Mouse (Mus musculus) forebrain, postnatal 0 days (tissue): ENCODE measurements around the gene Cacng4. TPM values are rescaled to one million over a fixed set of nuclear protein-coding genes. Genes with fewer than 3 reads are reported as not detected.

Experiments
- ATAC-seq: fragments of 200-750 bp; cut with Nextera tagmentation; 2 replicates; pipeline ENCODE4 v1.8.0; 2017; ENCODE audit warnings: mild to moderate bottlenecking, moderate library complexity
- DNase-seq: peaks from one replicate; pipeline ENCODE4 v3.0.0-alpha.2; 2015
- H3K27ac ChIP-seq: fragments of 300-500 bp; sonication (generic); 2 replicates; pipeline ENCODE4 v1.5.1; 2014; ENCODE audit warnings: low read depth, mild to moderate bottlenecking, antibody characterized with exemption, low read length, moderate library complexity, mixed read lengths
- H3K27me3 ChIP-seq: fragments of 300-500 bp; sonication (generic); 2 replicates; pipeline ENCODE4 v1.6.1; 2014; ENCODE audit warnings: mild to moderate bottlenecking, low read length, mixed read lengths; ENCODE audit not compliant: insufficient read depth
- H3K36me3 ChIP-seq: fragments of 300-500 bp; sonication (generic); 2 replicates; pipeline ENCODE4 v1.6.1; 2014; ENCODE audit warnings: mild to moderate bottlenecking, moderate library complexity; ENCODE audit not compliant: insufficient read depth
- H3K4me1 ChIP-seq: fragments of 300-500 bp; sonication (generic); 2 replicates; pipeline ENCODE4 v1.6.1; 2014; ENCODE audit warnings: antibody characterized with exemption; ENCODE audit not compliant: insufficient read depth
- H3K4me2 ChIP-seq: fragments of 300-500 bp; sonication (generic); 2 replicates; pipeline ENCODE4 v1.6.1; 2014; ENCODE audit warnings: low read depth, mild to moderate bottlenecking, moderate library complexity
- H3K4me3 ChIP-seq: fragments of 300-500 bp; sonication (generic); 2 replicates; pipeline ENCODE4 v1.5.1; 2014; ENCODE audit warnings: low read depth, low read length, mixed read lengths
- H3K9ac ChIP-seq: fragments of 300-500 bp; sonication (generic); 2 replicates; pipeline ENCODE4 v1.6.1; 2014; ENCODE audit warnings: mild to moderate bottlenecking
- H3K9me3 ChIP-seq: fragments of 300-500 bp; sonication (generic); 2 replicates; pipeline ENCODE4 v1.6.1; 2016; ENCODE audit warnings: low read length
- CTCF ChIP-seq: sonication (generic); IDR thresholded peaks from 2 replicates; pipeline ENCODE4 v1.5.1; 2016; ENCODE audit warnings: antibody characterized with exemption, control low read depth, low read depth
- WGBS: fragments of 180-500 bp; shearing (Covaris S2); extraction: QIAGEN DNeasy Blood & Tissue Kit; methylation state at CpG from one replicate; pipeline ENCODE4 v1.1.7; 2014; 5-methylcytosine and 5-hydroxymethylcytosine counted together
- polyA plus RNA-seq: library from polyadenylated mRNA; unstranded; fragments of >200 nt; fragmentation: Nextera tagmentation; extraction: Ambion mirVana; gene quantifications from 2 replicates; pipeline ENCODE4 v1.2.1, GENCODE M21; 2015
- total RNA-seq: library from RNA; depleted of rRNA; stranded (reverse); fragments of >200 nt; gene quantifications from 2 replicates; pipeline ENCODE4 v1.2.3, GENCODE M21; 2014; rRNA removed

The Cacng4 gene
- total RNA-seq (80.9 and 91.7 TPM in 2 replicates), polyA plus RNA-seq (44.6 and 57.7 TPM in 2 replicates)

DNA sequence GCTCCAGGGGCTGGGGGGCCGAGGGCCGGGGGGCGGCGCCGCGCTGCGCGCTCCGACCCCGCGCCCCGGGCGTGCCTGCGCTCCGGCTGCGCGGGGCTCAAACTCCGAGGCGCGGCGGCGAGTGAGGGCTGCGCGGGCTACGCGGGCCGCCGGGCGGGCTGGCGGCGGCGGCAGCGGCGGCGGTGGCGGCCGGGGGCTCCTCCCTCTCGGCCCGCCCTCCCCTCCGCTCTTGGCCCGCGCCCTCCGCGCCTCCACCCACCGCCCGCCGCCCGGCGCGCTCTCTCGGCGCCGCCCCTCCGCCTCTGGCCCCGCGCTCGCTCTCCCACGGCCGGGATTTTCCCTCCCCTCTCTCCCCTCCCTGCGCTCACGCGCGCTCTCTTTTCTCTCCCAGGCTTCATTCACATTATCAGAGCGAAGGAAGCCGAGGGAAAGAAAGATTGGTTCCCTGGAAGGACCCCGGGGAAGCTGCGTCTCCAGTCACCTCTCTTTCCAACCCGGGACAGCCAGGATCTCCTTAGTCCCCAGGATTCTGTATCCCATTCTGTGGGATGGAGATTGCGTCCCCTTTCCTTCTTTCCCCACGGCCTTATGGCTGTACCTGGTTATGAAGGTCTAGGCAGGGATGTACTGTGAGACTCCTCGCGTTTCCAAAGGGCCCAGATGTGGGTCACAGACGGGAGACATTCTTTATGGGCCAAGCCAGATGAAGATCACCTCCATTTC, at the start of gene Cacng4:
Gene Cacng4 (minus strand): TSS at position 11 of the 723 bp plus-strand sequence.
- Histone ChIP-seq H3K4me1 (peaks cover 11% of the 10 kb centered on the region), H3K4me3 (peak within 1 kb of the TSS; percentile 84), H3K9ac (peak within 1 kb of the TSS; percentile 94), H3K36me3 (peaks cover 2% of the 10 kb centered on the region), H3K27ac (peak within 1 kb of the TSS; percentile 97), H3K4me2 (peak within 1 kb of the TSS; percentile 83), H3K27me3 (no peaks in the 10 kb centered on the region), H3K9me3 (no peaks in the 10 kb centered on the region)
- no peak for TF ChIP-seq CTCF
- WGBS = under 1% methylated on average over 25 of the region's 73 CpGs
- DNase-seq (peak; percentile 85), ATAC-seq (peak; percentile 65)

DNA sequence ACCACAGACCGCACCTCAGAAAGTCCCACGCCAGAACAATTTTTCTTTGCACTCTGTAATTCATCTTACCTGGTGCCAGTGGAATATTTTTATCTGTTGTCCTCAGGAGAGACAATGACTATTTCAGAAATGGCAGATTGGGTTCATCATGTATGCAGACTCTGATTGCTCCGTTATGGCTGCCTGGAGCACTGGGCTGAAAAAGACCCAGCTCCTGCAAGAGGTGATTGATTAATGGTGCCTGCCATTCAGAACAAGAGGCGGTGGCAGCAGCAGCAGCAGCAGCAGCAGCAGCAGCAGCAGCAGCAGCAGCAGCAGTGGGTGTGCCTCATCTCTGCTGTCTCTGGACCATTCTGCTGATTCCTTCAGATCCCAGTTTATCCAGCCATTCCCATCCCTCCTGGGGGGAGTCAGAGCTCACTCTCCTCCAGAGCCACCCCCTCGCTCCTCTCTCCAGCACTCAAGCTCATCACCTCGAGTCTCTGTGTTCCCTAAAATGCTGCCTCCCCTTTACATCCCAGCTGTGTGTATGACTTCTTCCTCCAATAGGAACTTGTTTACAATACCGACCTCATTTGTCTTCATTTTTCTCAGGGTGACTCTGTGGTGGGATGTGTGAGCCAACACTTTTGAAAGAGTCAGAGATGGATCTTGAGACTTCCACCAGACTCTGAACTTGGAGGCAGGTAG, 39.1 kb upstream of the Cacng4 start:
- H3K36me3 ChIP-seq = no peaks in the 10 kb centered on the region
- H3K27me3 ChIP-seq = no peaks in the 10 kb centered on the region
- WGBS = 59% methylated on average over 7 of the region's 7 CpGs
- no peak overlapping the region for H3K4me2 ChIP-seq
- H3K4me1 ChIP-seq = no peaks in the 10 kb centered on the region
- no peaks in the 10 kb centered on the region for H3K9me3 ChIP-seq
- H3K4me3 ChIP-seq = no peak overlapping the region
- ATAC-seq (no peak), DNase-seq (no peak)
- H3K27ac ChIP-seq = no peak overlapping the region
- no peak for TF ChIP-seq CTCF
- H3K9ac ChIP-seq = no peak overlapping the region

DNA sequence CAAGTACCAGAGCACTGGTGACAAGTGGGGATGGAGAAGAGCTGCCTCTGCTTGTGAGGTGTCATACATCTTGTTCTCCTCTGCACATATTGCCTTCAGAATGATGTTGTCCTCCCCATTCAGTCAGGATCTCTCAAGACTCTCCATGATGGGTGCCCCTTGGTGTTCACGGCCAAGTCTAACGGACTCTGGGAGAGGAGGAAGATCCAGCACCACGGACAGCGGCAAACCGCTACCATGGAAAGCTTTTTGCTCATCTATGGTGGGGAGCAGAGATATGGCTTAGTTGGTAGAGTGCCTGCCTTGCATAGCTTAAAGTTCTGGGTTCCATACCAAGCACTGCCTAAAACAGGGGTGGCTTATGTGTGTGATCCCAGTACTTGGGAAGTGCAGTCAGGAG, 22.8 kb upstream of the Cacng4 start:
- WGBS = 48% methylated on average over 5 of the region's 5 CpGs
- Histone ChIP-seq H3K9ac (no peak overlapping the region), H3K9me3 (no peaks in the 10 kb centered on the region)

DNA sequence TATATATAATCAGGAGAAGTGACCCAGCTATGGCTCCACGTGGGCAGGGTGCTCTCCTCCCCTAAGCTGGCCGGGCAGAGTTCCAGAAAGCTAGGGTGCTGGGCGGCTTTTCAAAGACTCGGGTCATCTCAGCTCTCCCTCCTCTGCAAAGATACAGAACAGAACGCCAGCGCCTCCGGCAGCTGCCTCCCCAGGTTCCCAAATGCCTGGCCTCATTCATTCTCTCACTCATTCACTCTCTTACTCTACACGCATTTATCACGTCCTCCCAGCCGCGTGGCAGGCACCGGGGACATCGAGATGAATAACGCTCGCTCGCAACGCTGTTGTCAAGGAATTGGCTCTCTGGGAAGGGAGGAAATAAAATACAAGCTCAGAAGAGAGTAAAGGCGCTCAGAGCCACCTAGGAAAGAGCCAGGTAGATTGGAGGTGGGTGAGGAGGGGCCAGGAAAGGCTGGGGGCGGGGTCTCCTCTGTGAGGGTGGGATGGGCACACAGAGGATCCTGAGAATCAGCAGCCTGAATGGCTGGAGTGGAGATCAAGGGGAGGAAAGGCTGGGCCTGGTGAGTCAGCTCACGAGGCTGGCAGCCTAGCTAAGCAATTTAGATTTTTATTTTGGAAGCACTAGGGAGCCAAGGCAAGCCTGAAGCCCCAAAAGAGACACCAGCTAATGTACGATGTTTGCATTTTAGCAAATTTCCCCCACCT, 18.7 kb upstream of the Cacng4 start:
- ATAC-seq = peak; percentile 66
- TF ChIP-seq CTCF = no peak
- H3K4me1 ChIP-seq = peaks cover 15% of the 10 kb centered on the region
- no peaks in the 10 kb centered on the region for H3K36me3 ChIP-seq
- H3K27me3 ChIP-seq = no peaks in the 10 kb centered on the region
- DNase-seq = peak; percentile 67
- H3K9me3 ChIP-seq = no peaks in the 10 kb centered on the region
- WGBS = 8% methylated on average over 21 of the region's 21 CpGs
- peak overlapping the region; percentile 9; the same call in 1 of the 2 replicates for H3K4me3 ChIP-seq
- peak overlapping the region; percentile 44 for H3K9ac ChIP-seq
- H3K4me2 ChIP-seq = peak overlapping the region; percentile 42
- H3K27ac ChIP-seq = peak overlapping the region; percentile 62

More for the DNA sequence above, 22.8 kb upstream of the Cacng4 start:
- no peak overlapping the region for H3K27ac ChIP-seq
- no peak overlapping the region for H3K4me2 ChIP-seq
- no peak overlapping the region for H3K4me3 ChIP-seq
- no peaks in the 10 kb centered on the region for H3K36me3 ChIP-seq
- ATAC-seq (no peak), DNase-seq (no peak)
- peaks cover 15% of the 10 kb centered on the region for H3K4me1 ChIP-seq
- H3K27me3 ChIP-seq = no peaks in the 10 kb centered on the region
- TF ChIP-seq CTCF = no peak

DNA sequence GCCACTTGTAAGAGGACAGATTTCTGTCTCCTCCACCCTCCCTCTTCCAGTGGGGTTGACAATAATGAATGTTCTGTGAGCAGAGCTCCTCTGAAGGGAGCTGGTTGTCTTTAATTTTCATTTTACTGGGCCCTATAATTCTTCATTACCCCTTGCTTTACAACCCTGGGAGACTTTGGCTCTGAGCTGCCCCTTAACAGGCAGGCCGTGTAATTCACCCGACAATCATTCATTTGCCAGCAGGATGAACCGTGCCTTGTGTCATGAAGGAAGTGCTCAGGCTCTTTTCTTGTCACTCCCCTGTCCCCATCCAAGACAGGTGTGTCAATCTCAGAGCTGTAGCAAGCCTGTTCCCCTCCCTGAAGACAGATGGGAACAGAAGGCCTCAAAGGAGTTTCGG, 18.1 kb upstream of the Cacng4 start:
- H3K27me3 ChIP-seq = no peaks in the 10 kb centered on the region
- H3K4me2 ChIP-seq = no peak overlapping the region
- peaks cover 15% of the 10 kb centered on the region for H3K4me1 ChIP-seq
- H3K9me3 ChIP-seq = no peaks in the 10 kb centered on the region
- no peak overlapping the region for H3K4me3 ChIP-seq
- DNase-seq (no peak), ATAC-seq (no peak)
- no peak overlapping the region for H3K9ac ChIP-seq
- no peak overlapping the region for H3K27ac ChIP-seq
- 37% methylated on average over 4 of the region's 4 CpGs for WGBS
- no peaks in the 10 kb centered on the region for H3K36me3 ChIP-seq
- no peak for TF ChIP-seq CTCF

DNA sequence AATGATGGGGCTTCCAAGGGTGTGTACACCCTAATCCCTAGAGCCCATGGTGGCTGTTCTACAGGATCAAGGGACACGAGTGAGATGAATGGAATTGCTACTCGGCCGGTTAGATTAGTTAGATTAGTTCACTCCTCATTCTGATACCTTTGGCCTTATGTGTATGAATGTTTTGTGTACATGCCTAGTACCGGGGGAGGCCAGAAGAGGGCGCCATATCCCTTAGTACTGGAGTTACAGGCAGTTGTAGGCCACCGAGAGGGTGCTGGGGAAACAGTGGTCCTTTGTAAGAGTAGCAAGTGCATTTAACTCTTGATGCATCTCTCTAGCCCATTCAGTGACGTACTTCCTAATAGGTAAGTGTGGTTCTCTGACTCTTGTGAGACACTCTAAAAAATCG, 14.2 kb upstream of the Cacng4 start:
- no peak overlapping the region for H3K9ac ChIP-seq
- no peak overlapping the region for H3K27ac ChIP-seq
- H3K27me3 ChIP-seq = no peaks in the 10 kb centered on the region
- H3K36me3 ChIP-seq = no peaks in the 10 kb centered on the region
- peak; percentile 52 for TF ChIP-seq CTCF
- ATAC-seq (no peak), DNase-seq (no peak)
- 71% methylated on average over 8 of the region's 8 CpGs for WGBS
- H3K4me1 ChIP-seq = peaks cover 14% of the 10 kb centered on the region
- no peak overlapping the region for H3K4me3 ChIP-seq
- H3K9me3 ChIP-seq = no peaks in the 10 kb centered on the region
- no peak overlapping the region for H3K4me2 ChIP-seq
